Mouse (Mus musculus): ENCODE measurements at regions not wholly inside any gene's neighbourhood (a gene's known extent, or its start where the extent isn't known, plus 50 kb on each side); places are given as distances from the start of the nearest gene placed in this dataset.
"Not testable (repeated sequence)": the region's sequence is repeated elsewhere in the genome, so short reads cannot be mapped to it uniquely, and the experiment has no call there.

- Histone ChIP-seq H3K27me3 (ENCODE audit: control insufficient read depth, insufficient read depth, low read length) (no peaks in the 10 kb centered on the region), H3K9ac (ENCODE audit: low read depth, low read length) (no peak overlapping the region), H3K79me2 (replicated peaks; ENCODE audit: control insufficient read depth, insufficient read depth, low read length) (no peaks in the 10 kb centered on the region), H3K4me3 (no peak overlapping the region), H3K36me3 (ENCODE audit: control insufficient read depth, insufficient read depth, low read length) (no peaks in the 10 kb centered on the region), H3K4me1 (ENCODE audit: control insufficient read depth, insufficient read depth, low read length) (no peaks in the 10 kb centered on the region), H3K27ac (no peak overlapping the region)
- intact Hi-C loops (cut with DNase I): no loop called here
- DNase-seq: no peak
- WGBS: 65% methylated on average over 1 of the region's 1 CpGs
- TF ChIP-seq POLR2A (IDR thresholded peaks at IDR 0.05; ENCODE audit: insufficient read depth, low read depth, low read length) (no peak), EP300 (IDR thresholded peaks at IDR 0.05; ENCODE audit: insufficient read depth, low read depth, low read length) (no peak), CTCF (IDR thresholded peaks at IDR 0.05) (no peak)
These were observed 258.5 kb upstream of the Steap4 start for GRCm38 (mm10) chr5:7701776-7702175.

DNA sequence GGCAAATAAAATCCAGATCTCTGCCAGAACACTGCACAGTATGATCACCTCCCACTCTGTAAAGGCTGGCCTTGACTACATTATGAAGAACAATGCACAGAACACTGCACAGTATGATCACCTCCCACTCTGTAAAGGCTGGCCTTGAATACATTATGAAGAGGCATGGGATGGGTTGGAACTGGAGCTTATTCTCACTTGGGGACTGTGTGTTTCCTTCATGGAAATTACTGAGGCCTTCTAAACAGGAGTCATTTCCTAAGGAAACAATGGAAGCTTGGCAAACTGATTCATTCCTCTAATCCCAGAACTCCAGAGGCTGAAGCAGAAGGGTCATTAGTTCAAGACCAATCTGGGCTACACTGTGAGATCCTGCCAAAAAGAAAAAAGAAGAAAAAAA, 240.7 kb upstream of the Steap4 start:
- Histone ChIP-seq H3K27ac (no peak overlapping the region), H3K27me3 (ENCODE audit: control insufficient read depth, insufficient read depth, low read length) (no peaks in the 10 kb centered on the region), H3K4me1 (ENCODE audit: control insufficient read depth, insufficient read depth, low read length) (no peaks in the 10 kb centered on the region), H3K79me2 (replicated peaks; ENCODE audit: control insufficient read depth, insufficient read depth, low read length) (no peaks in the 10 kb centered on the region), H3K36me3 (ENCODE audit: control insufficient read depth, insufficient read depth, low read length) (no peaks in the 10 kb centered on the region), H3K9ac (ENCODE audit: low read depth, low read length) (no peak overlapping the region), H3K4me3 (no peak overlapping the region)
- no peak for DNase-seq
- intact Hi-C loops (cut with DNase I): no loop called here
- no peak for TF ChIP-seq POLR2A (IDR thresholded peaks at IDR 0.05; ENCODE audit: insufficient read depth, low read depth, low read length)
- no peak for TF ChIP-seq CTCF (IDR thresholded peaks at IDR 0.05)
- TF ChIP-seq EP300 (IDR thresholded peaks at IDR 0.05; ENCODE audit: insufficient read depth, low read depth, low read length): no peak

GRCm38 (mm10) chr5:7720061-7720460, 240.2 kb upstream of the Steap4 start:
- 56% methylated on average over 3 of the region's 3 CpGs for WGBS
- Histone ChIP-seq H3K4me3 (no peak overlapping the region), H3K36me3 (ENCODE audit: control insufficient read depth, insufficient read depth, low read length) (no peaks in the 10 kb centered on the region), H3K27ac (no peak overlapping the region), H3K9ac (ENCODE audit: low read depth, low read length) (no peak overlapping the region), H3K4me1 (ENCODE audit: control insufficient read depth, insufficient read depth, low read length) (no peaks in the 10 kb centered on the region), H3K79me2 (replicated peaks; ENCODE audit: control insufficient read depth, insufficient read depth, low read length) (no peaks in the 10 kb centered on the region), H3K27me3 (ENCODE audit: control insufficient read depth, insufficient read depth, low read length) (no peaks in the 10 kb centered on the region)
- no peak for TF ChIP-seq CTCF (IDR thresholded peaks at IDR 0.05)
- TF ChIP-seq EP300 (IDR thresholded peaks at IDR 0.05; ENCODE audit: insufficient read depth, low read depth, low read length): no peak
- TF ChIP-seq POLR2A (IDR thresholded peaks at IDR 0.05; ENCODE audit: insufficient read depth, low read depth, low read length): no peak
- DNase-seq: no peak
- intact Hi-C loops (cut with DNase I): no loop called here

- DNase-seq: no peak
- no peaks in the 10 kb centered on the region for H3K27me3 ChIP-seq (ENCODE audit: control insufficient read depth, insufficient read depth, low read length)
- H3K9ac ChIP-seq (ENCODE audit: low read depth, low read length): no peak overlapping the region
- H3K27ac ChIP-seq: no peak overlapping the region
- 65% methylated on average over 2 of the region's 2 CpGs for WGBS
- H3K36me3 ChIP-seq (ENCODE audit: control insufficient read depth, insufficient read depth, low read length): no peaks in the 10 kb centered on the region
- TF ChIP-seq CTCF (IDR thresholded peaks at IDR 0.05) (no peak), EP300 (IDR thresholded peaks at IDR 0.05; ENCODE audit: insufficient read depth, low read depth, low read length) (no peak), POLR2A (IDR thresholded peaks at IDR 0.05; ENCODE audit: insufficient read depth, low read depth, low read length) (no peak)
- H3K79me2 ChIP-seq (replicated peaks; ENCODE audit: control insufficient read depth, insufficient read depth, low read length): no peaks in the 10 kb centered on the region
- H3K4me3 ChIP-seq: no peak overlapping the region
- H3K4me1 ChIP-seq (ENCODE audit: control insufficient read depth, insufficient read depth, low read length): no peaks in the 10 kb centered on the region
- intact Hi-C loops (cut with DNase I): no loop called here
These were observed 239.6 kb upstream of the Steap4 start for GRCm38 (mm10) chr5:7720688-7721087.

DNA sequence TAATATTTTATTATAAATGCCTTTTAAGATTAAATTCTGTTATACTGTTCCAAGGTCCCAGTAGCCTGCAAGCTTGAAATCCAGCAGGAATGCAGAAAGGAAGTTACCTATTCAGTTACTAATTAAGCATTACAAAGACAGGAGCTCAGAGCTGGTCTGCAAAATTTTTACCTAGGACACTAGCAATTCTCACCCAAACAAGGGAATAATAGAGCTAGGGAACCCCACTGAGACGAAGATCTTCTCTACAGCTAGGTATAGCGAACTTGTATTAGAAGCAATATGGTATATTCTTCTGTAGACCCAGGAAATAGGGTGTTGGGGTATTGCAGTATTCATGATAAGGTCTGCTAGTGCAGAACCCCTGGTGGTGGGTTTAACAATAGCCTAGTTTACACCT, 227.7 kb upstream of the Steap4 start:
- DNase-seq; intact Hi-C loops (cut with DNase I): not testable (repeated sequence)

GRCm38 (mm10) chr5:7779827-7780226, 180.4 kb upstream of the Steap4 start:
- Histone ChIP-seq H3K27ac (no peak overlapping the region), H3K4me3 (no peak overlapping the region), H3K4me1 (ENCODE audit: control insufficient read depth, insufficient read depth, low read length) (no peaks in the 10 kb centered on the region), H3K79me2 (replicated peaks; ENCODE audit: control insufficient read depth, insufficient read depth, low read length) (no peaks in the 10 kb centered on the region), H3K9ac (ENCODE audit: low read depth, low read length) (no peak overlapping the region), H3K27me3 (ENCODE audit: control insufficient read depth, insufficient read depth, low read length) (no peaks in the 10 kb centered on the region), H3K36me3 (ENCODE audit: control insufficient read depth, insufficient read depth, low read length) (no peaks in the 10 kb centered on the region)
- intact Hi-C loops (cut with DNase I): no loop called here
- DNase-seq: no peak
- 95% methylated on average over 1 of the region's 1 CpGs for WGBS
- TF ChIP-seq CTCF (IDR thresholded peaks at IDR 0.05) (no peak), EP300 (IDR thresholded peaks at IDR 0.05; ENCODE audit: insufficient read depth, low read depth, low read length) (no peak), POLR2A (IDR thresholded peaks at IDR 0.05; ENCODE audit: insufficient read depth, low read depth, low read length) (no peak)

More for the DNA sequence above, 227.7 kb upstream of the Steap4 start:
- H3K4me3 ChIP-seq; H3K36me3 ChIP-seq (ENCODE audit: control insufficient read depth, insufficient read depth, low read length); H3K27me3 ChIP-seq (ENCODE audit: control insufficient read depth, insufficient read depth, low read length); H3K9ac ChIP-seq (ENCODE audit: low read depth, low read length); H3K79me2 ChIP-seq (replicated peaks; ENCODE audit: control insufficient read depth, insufficient read depth, low read length); H3K27ac ChIP-seq; H3K4me1 ChIP-seq (ENCODE audit: control insufficient read depth, insufficient read depth, low read length): not testable (repeated sequence)
- WGBS: 52% methylated on average over 2 of the region's 2 CpGs

Measured in heart, adult 2 months (tissue).